Mouse (Mus musculus) hindbrain, embryonic 10.5 days (tissue): ENCODE results near the gene Znrf3. TPM values are rescaled to one million over a fixed set of nuclear protein-coding genes. Genes with fewer than 3 reads are reported as not detected.

Experiments used
- DNase-seq: peaks from one replicate; pipeline ENCODE4 v3.0.0-alpha.2; 2017; ENCODE audit warnings: low spot score
- H3K27ac ChIP-seq: fragments of 300-500 bp; sonication (generic); 2 replicates; pipeline ENCODE4 v1.5.1; 2016; ENCODE audit warnings: mild to moderate bottlenecking, moderate library complexity
- H3K27me3 ChIP-seq: fragments of 300-500 bp; sonication (generic); 2 replicates; pipeline ENCODE4 v1.6.1; 2016; ENCODE audit warnings: mild to moderate bottlenecking; ENCODE audit not compliant: poor library complexity, insufficient read depth, severe bottlenecking
- H3K36me3 ChIP-seq: fragments of 300-500 bp; sonication (generic); 2 replicates; pipeline ENCODE4 v1.6.1; 2016; ENCODE audit warnings: mild to moderate bottlenecking, moderate library complexity
- H3K4me1 ChIP-seq: fragments of 300-500 bp; sonication (generic); replicated peaks from 2 replicates; pipeline ENCODE4 v1.6.1; 2016; ENCODE audit warnings: mild to moderate bottlenecking
- H3K4me3 ChIP-seq: fragments of 300-500 bp; sonication (generic); 2 replicates; pipeline ENCODE4 v1.5.1; 2016; ENCODE audit warnings: mild to moderate bottlenecking, moderate library complexity
- H3K9me3 ChIP-seq: fragments of 300-500 bp; sonication (generic); 2 replicates; pipeline ENCODE4 v1.6.1; 2016; ENCODE audit warnings: mild to moderate bottlenecking, moderate library complexity
- WGBS: fragments of 180-500 bp; shearing (Covaris S2); methylation state at CpG from one replicate; pipeline ENCODE4 v1.1.7; 2016; 5-methylcytosine and 5-hydroxymethylcytosine counted together
- polyA plus RNA-seq: library from polyadenylated mRNA; unstranded; fragments of >200 nt; fragmentation: Nextera tagmentation; extraction: Ambion mirVana; gene quantifications from 2 replicates; pipeline ENCODE4 v1.2.1, GENCODE M21; 2016

The Znrf3 gene
- polyA plus RNA-seq, 1 experiment from 2014 or later, result 8.9 TPM

DNA sequence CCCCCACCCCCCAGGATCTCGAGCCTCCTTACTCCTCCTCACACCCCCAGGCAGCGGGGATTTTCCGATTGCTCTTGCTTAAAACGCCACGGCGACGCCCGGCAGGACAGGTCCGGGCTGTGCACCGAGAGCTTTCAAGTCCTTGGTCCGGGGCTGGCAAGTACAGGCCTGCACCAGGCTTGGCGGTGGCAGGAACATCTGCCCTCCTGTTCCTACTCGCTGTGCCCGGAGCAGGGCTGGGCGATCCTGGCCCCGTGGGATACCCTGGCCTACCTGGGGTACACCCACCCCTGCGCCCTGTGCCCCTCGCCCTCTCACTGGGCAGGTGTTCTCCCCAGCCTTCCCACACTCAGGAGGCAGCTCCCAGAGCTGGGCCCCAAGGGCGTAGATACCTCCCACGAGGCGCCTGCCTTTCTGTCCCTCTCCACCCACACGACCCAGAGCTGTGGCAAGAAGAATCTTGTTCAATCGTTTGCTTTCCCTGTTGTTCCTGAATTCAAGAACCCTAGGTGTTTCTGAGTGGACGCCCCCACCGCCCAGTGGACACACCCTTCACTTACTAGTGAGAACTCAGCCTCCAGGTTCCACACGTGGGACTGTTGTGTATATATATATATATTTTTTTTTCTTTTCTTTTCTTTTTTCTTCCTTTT lies 181.4 kb downstream of the Znrf3 start:
- WGBS, result 54% methylated on average over 26 of the region's 26 CpGs
- Histone ChIP-seq H3K36me3 (no peaks in the 10 kb centered on the region), H3K27me3 (peaks cover 22% of the 10 kb centered on the region), H3K4me1 (peaks cover 23% of the 10 kb centered on the region), H3K27ac (no peak overlapping the region), H3K4me3 (no peak overlapping the region), H3K9me3 (no peaks in the 10 kb centered on the region)
- no peak for DNase-seq

DNA sequence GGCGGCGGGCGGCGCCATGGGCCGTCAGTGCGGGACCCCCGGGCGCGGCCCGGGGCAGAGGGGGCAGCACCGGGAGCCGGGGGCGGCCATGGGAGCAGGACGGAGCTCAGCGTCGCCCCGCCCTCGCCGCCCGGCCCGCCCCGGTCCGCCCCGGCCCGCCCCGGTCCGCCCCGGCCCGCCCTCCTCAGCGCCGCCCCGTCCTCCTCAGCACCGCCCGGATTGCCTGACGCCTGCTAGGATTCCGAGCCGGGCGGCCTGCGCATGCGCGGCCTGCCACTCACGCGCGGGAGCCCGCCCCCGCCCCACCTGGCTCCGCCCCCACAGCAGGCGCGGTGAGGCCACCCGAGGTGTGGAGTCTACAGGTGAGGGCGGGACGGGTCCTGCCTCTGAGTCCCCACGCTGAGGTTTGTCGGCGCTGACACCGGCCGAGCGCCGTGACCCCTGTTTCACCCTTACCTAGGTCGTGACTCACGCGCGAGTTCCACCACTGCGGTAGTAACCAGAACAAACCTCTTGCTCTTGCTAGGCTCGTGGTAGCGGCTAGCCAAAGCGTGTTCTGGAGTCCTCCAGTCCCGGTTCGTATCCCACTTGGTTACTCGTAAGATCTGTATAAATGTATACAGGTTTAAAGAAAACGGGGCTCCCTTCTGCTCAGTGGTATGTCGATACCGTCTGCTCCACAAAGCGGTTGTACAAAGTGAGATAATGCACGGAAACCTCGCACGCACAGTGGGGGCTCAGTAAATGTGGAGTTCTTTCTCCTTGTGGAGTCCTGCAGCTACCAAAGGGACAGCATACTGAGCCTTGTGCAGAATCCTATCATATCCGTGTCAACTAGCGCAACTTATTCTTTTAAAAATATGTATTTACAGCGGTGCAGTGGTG lies 182.9 kb downstream of the Znrf3 start, which contains the start of gene Kremen1:
TSS of gene Kremen1 (minus strand) at position 51 of the 885 bp plus-strand sequence.
- peak; percentile 92 for DNase-seq
- 2% methylated on average over 79 of the region's 80 CpGs for WGBS
- H3K9me3 ChIP-seq, result no peaks in the 10 kb centered on the region
- H3K27ac ChIP-seq, result peak within 1 kb of the TSS; percentile 93
- no peaks in the 10 kb centered on the region for H3K36me3 ChIP-seq
- H3K4me1 ChIP-seq, result peaks cover 27% of the 10 kb centered on the region
- H3K4me3 ChIP-seq, result peak within 1 kb of the TSS; percentile 95
- H3K27me3 ChIP-seq, result peaks cover 22% of the 10 kb centered on the region

DNA sequence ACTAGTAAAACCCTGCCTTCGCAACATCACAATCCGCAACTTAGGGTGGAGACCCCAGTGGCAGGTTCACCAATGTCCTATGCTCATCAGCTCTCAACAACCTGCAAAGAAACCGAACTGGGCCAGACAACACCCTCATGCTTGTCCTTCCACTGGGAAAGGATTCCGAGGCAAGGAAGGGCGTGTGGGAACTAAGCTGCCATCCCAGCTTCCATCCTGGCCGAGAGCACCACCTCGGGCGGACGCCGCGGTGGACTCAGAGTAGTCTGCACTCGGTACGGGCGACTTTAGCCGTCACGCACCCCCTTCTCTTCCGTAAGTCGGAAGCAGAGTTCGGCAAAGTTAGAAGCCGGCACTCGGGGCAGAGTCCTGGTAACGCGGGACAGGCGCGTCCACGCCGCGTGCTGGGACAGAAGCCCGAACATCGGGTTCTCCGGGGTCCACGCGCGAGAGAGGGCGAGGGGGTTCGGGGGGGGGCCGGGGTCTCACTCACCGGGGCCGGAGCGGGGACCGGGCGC lies 183.6 kb downstream of the Znrf3 start:
- peak overlapping the region; percentile 93 for H3K27ac ChIP-seq
- H3K4me1 ChIP-seq, result peaks cover 33% of the 10 kb centered on the region
- peak overlapping the region; percentile 95 for H3K4me3 ChIP-seq
- peak; percentile 66 for DNase-seq
- 1% methylated on average over 42 of the region's 42 CpGs for WGBS
- H3K9me3 ChIP-seq, result no peaks in the 10 kb centered on the region
- H3K27me3 ChIP-seq, result peaks cover 22% of the 10 kb centered on the region
- no peaks in the 10 kb centered on the region for H3K36me3 ChIP-seq

DNA sequence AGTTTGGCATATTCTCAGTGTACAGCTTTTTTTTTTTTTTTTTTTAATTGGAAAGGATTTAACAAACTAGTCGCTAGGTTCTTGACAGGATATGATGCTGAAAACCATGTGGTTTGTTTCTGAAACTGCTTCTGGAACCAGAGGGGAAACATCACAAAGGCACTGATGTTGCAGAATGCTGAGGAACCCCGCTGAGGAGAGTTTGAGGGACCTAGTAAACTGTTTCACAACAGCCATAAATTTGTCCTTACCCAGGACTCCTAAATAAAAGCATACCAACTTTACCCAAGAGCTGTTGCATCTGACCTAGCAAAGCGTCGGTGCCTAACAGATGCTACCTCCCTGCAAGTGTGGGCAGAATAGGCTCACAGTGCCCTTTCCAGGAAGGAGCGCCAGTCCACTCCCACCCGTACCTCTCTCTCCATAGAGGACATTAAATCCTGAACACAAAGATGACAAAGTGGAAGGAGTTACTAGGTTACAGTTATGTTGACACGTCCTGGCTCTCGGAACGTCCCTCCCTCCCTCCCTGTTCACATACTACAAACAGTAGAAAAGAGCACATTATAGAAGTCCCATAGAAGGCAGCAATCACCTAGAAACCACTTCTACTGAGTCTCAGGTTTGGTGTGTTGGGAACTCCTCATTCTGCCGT lies 184.6 kb downstream of the Znrf3 start:
- Histone ChIP-seq H3K36me3 (no peaks in the 10 kb centered on the region), H3K27me3 (peaks cover 22% of the 10 kb centered on the region), H3K4me1 (peaks cover 40% of the 10 kb centered on the region), H3K9me3 (no peaks in the 10 kb centered on the region), H3K4me3 (peak overlapping the region; percentile 95), H3K27ac (no peak overlapping the region)
- DNase-seq, result no peak
- 69% methylated on average over 10 of the region's 10 CpGs for WGBS

DNA sequence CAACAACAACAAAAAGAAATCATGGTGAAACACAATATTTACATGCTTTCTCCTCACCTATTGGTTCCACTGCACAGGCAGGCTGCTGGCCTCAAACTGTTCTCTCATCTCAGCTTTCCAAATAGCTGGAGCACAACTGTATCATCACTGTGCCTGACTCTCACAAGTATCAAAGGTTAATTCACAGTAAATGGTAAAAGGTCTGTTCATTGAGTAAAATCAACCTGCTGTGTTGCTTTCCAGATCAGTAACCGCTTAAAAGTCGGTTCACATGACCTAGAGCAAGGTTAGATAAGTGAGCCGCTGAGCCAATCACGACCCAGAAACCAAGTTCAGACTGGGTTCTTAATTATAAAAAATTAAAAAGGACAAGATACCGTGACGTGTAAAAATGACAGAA lies 186.6 kb downstream of the Znrf3 start:
- Histone ChIP-seq H3K27ac (no peak overlapping the region), H3K36me3 (no peaks in the 10 kb centered on the region), H3K9me3 (no peaks in the 10 kb centered on the region), H3K27me3 (peaks cover 11% of the 10 kb centered on the region), H3K4me1 (peaks cover 54% of the 10 kb centered on the region), H3K4me3 (no peak overlapping the region)
- DNase-seq, result no peak
- WGBS, result 97% methylated on average over 6 of the region's 6 CpGs

DNA sequence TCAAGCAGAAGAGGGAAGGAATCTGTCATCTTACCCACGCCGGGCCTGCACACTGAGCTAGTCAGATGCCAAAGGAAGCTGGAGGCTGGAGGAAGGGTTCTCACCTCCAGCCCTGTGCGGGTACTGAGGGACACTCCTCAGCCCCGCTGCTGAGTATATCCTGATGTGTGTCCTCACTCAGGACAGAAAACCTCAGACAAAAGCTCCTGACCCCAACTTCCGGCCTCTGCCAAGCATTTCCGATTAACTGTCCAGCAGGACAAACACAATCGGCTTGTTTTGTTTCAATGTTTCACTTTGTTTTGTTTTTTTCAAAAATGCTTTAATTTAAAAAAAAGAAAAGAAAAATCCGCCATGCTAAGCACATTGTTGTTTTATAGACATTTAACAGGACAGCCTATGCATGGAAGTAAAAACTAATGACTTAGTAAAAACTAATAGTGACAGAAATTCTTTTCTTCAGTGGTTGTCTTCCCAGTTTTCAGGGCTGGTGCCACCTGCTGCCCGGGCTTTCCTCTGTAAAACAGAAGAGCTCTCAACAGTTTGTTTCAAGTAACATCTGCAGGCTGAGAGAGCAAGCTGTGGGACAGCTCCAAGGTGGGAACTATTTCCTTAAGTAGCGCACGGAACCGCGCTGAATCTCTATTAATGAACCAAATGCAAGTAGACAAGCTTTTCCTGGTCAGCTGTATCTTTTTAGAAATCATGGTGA lies 187.3 kb downstream of the Znrf3 start:
- 83% methylated on average over 13 of the region's 13 CpGs for WGBS
- peaks cover 4% of the 10 kb centered on the region for H3K27me3 ChIP-seq
- H3K4me1 ChIP-seq, result peaks cover 58% of the 10 kb centered on the region
- DNase-seq, result no peak
- no peaks in the 10 kb centered on the region for H3K9me3 ChIP-seq
- H3K27ac ChIP-seq, result peak overlapping the region; percentile 69; the same call in 1 of the 2 replicates
- no peaks in the 10 kb centered on the region for H3K36me3 ChIP-seq
- H3K4me3 ChIP-seq, result no peak overlapping the region

DNA sequence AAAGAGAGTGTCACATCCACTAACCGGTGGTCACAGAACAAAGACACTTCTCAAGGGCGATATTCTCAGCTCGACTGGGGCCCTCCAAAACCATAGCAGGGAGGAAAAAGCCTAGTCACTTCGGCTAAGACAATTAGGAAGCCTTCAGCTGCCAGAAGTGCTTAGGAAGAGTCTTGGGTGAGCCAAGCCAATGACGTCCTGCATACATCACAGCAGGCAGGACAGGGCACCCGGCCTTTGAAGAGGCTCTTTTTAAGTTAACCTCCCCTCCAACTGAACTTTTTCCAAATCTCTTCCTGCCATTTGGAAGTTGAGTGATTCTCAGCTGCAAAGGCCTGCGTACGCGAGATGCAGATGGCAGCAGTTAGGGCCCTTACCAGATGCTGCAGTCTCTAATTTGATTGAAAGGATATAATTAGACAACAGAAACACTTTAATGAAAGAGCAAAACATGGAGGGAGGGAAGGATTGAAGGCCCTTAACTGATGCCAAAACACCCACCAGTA lies 189.1 kb downstream of the Znrf3 start:
- H3K9me3 ChIP-seq, result no peaks in the 10 kb centered on the region
- H3K27me3 ChIP-seq, result peaks cover 3% of the 10 kb centered on the region; the same call in 1 of the 2 replicates
- peak overlapping the region; percentile 24; the same call in 1 of the 2 replicates for H3K27ac ChIP-seq
- WGBS, result 46% methylated on average over 9 of the region's 9 CpGs
- H3K4me1 ChIP-seq, result peaks cover 57% of the 10 kb centered on the region
- no peaks in the 10 kb centered on the region for H3K36me3 ChIP-seq
- no peak overlapping the region for H3K4me3 ChIP-seq
- DNase-seq, result no peak

DNA sequence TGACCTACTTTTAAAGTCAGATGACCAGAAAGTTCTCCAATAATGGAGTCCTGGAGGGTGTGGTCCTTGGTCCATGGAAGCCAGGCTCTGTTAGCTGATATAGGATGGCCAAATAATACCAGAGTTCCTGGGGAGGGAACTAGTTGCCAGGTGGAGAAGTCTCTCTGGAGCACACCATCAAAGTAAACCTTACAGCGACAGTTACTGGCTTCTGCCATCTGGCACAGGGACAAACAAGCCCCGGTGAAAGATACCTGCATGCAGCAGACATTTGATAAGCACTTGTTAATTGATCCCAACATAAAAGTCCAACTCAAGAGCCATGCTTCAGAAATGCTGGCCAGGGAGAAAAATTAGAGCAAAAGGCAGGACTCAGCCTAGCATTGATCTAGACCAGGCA lies 190.6 kb downstream of the Znrf3 start:
- Histone ChIP-seq H3K4me1 (peaks cover 53% of the 10 kb centered on the region), H3K4me3 (no peak overlapping the region), H3K9me3 (no peaks in the 10 kb centered on the region), H3K27ac (no peak overlapping the region), H3K27me3 (no peaks in the 10 kb centered on the region), H3K36me3 (no peaks in the 10 kb centered on the region)
- DNase-seq, result no peak
- 90% methylated on average over 2 of the region's 2 CpGs for WGBS

DNA sequence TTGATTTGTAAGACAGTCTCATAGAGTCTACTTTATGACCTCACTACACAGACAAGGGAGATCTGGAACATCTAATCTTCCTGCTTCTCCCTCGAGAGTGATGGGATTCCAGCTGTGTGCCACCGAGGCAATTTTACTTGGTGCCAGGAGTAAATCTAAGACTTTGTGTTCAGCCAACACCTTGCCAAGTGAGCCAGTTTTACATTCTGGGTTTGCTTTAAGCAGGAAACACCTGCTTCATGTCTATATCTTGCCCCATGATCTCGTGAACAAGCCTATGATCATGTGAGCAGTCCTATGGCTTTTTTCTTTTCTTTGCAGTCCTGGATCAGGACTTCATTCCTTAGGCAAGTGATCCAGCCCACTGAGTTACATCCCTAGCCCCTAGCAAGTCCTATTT lies 191.1 kb downstream of the Znrf3 start:
- no peak overlapping the region for H3K27ac ChIP-seq
- no peak for DNase-seq
- WGBS, result 75% methylated on average over 3 of the region's 3 CpGs
- H3K36me3 ChIP-seq, result no peaks in the 10 kb centered on the region
- no peaks in the 10 kb centered on the region for H3K27me3 ChIP-seq
- no peaks in the 10 kb centered on the region for H3K9me3 ChIP-seq
- H3K4me3 ChIP-seq, result no peak overlapping the region
- H3K4me1 ChIP-seq, result peaks cover 58% of the 10 kb centered on the region

DNA sequence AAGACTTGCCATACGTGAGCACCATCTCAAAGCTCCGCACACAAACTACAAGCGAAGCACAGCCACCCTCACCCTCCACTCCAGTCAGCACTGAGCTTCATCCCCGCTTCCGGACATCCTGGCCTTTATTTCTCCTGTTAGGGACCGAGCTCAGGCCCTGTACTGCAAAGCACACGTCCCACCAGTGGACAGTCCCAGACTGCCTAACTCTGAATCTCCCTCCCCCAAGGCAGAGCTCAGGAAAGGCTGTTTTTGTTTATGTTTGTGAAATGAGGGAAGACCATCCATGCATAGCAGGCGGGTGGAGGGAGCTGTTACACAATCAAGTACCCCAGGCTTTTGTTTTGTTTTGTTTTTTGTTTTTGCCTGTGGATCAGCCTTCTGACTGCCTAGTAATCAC lies 191.9 kb downstream of the Znrf3 start:
- no peak for DNase-seq
- whole genome bisulfite sequencing, result 79% methylated on average over 8 of the region's 8 CpGs
- Histone ChIP-seq H3K27ac (no peak overlapping the region; the same call in 1 of the 2 replicates), H3K4me3 (no peak overlapping the region), H3K36me3 (no peaks in the 10 kb centered on the region), H3K4me1 (peaks cover 66% of the 10 kb centered on the region), H3K9me3 (no peaks in the 10 kb centered on the region), H3K27me3 (no peaks in the 10 kb centered on the region)

DNA sequence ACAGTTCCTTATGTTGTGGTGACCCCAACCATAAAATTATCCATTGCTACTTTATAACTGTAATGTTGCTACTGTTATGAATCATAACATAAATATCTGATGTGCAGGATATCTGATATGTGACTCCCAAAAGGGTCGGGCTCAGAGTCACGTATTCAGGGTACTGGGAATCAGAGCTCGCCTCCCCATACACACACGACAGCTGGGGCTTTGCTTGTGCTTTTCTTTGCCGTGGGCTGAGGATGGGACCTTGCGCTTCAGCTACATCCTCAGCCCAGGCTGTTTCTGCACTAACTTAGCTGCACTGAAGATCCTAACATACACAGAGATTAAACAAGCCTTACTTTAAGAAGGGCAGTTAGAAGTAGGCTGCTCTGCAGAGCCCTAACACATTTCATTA lies 193.5 kb downstream of the Znrf3 start:
- Histone ChIP-seq H3K36me3 (no peaks in the 10 kb centered on the region), H3K9me3 (no peaks in the 10 kb centered on the region), H3K27ac (no peak overlapping the region), H3K4me1 (peaks cover 55% of the 10 kb centered on the region), H3K4me3 (no peak overlapping the region), H3K27me3 (no peaks in the 10 kb centered on the region)
- 73% methylated on average over 6 of the region's 6 CpGs for WGBS
- DNase-seq, result no peak

DNA sequence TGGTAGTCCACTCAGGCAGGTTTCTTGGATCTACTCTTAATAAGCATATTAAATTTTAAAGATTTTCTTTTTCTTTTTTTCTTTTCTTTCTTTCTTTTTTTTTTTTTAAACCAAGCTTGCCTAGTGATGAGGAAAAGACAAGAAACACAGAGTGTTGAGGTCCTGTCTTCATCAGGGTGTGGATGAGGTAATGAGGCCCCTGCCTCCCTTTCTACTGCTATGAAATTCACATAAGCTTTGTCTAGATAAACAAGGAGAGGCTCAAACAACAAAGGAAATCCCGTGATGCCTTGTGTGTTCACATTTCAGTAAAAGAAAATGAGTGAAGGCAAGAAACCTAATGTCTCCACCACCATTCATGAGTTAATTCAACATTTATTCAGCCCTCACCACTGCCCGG lies 196.4 kb downstream of the Znrf3 start:
- peak overlapping the region; percentile 50; the same call in 1 of the 2 replicates for H3K27ac ChIP-seq
- 32% methylated on average over 2 of the region's 2 CpGs for WGBS

More for the DNA sequence above, 196.4 kb downstream of the Znrf3 start:
- H3K4me3 ChIP-seq, result no peak overlapping the region
- H3K4me1 ChIP-seq, result peaks cover 53% of the 10 kb centered on the region
- H3K27me3 ChIP-seq, result no peaks in the 10 kb centered on the region
- H3K9me3 ChIP-seq, result no peaks in the 10 kb centered on the region
- no peak for DNase-seq
- H3K36me3 ChIP-seq, result peaks cover 4% of the 10 kb centered on the region
